Mouse (Mus musculus): ENCODE data around the gene Gm37240. TPM values are rescaled to one million over a fixed set of nuclear protein-coding genes. Genes with fewer than 3 reads are reported as not detected.

Gm37240 gene
- polyA plus RNA-seq, 1 experiment from 2014 or later = 0.08 TPM

- H3K27me3 ChIP-seq = no peaks in the 10 kb centered on the region
- no peak overlapping the region for H3K4me2 ChIP-seq
- no peaks in the 10 kb centered on the region for H3K9me3 ChIP-seq
- H3K4me3 ChIP-seq = no peak overlapping the region
- no peak overlapping the region for H3K27ac ChIP-seq
- 67% methylated on average over 2 of the region's 2 CpGs for WGBS
- no peak overlapping the region for H3K9ac ChIP-seq
- H3K4me1 ChIP-seq (replicated peaks) = peaks cover 2% of the 10 kb centered on the region; the same call in 1 of the 2 replicates
- ATAC-seq (ENCODE audit: low FRiP score) = no peak
- no peaks in the 10 kb centered on the region for H3K36me3 ChIP-seq
Measured at GRCm38 (mm10) chr3:85571276-85571675, 316.0 kb downstream of the Gm37240 start.

- H3K4me1 ChIP-seq (replicated peaks) = no peaks in the 10 kb centered on the region
- 70% methylated on average over 2 of the region's 2 CpGs for WGBS
- no peak overlapping the region for H3K4me2 ChIP-seq
- H3K9ac ChIP-seq = no peak overlapping the region
- H3K36me3 ChIP-seq = no peaks in the 10 kb centered on the region
- no peak for ATAC-seq (ENCODE audit: low FRiP score)
- H3K27me3 ChIP-seq = no peaks in the 10 kb centered on the region
- H3K27ac ChIP-seq = no peak overlapping the region
- H3K4me3 ChIP-seq = no peak overlapping the region
- H3K9me3 ChIP-seq = no peaks in the 10 kb centered on the region
Measured at GRCm38 (mm10) chr3:85564603-85565002, 322.7 kb downstream of the Gm37240 start.

- ATAC-seq (ENCODE audit: low FRiP score) = no peak
Measured at GRCm38 (mm10) chr3:85553731-85554277, 333.5 kb downstream of the Gm37240 start.

GRCm38 (mm10) chr3:85551352-85551751, 336.0 kb downstream of the Gm37240 start:
- Histone ChIP-seq H3K4me2 (no peak overlapping the region), H3K9ac (no peak overlapping the region), H3K4me1 (replicated peaks) (peaks cover 6% of the 10 kb centered on the region; the same call in 1 of the 2 replicates), H3K4me3 (no peak overlapping the region), H3K9me3 (peaks cover 6% of the 10 kb centered on the region; the same call in 1 of the 2 replicates), H3K27me3 (0 out of 2 replicates have a peak, but pooled peaks cover 2% of the 10 kb centered on the region), H3K27ac (no peak overlapping the region), H3K36me3 (no peaks in the 10 kb centered on the region)
- no peak for ATAC-seq (ENCODE audit: low FRiP score)
- 68% methylated on average over 2 of the region's 2 CpGs for WGBS

More at GRCm38 (mm10) chr3:85553731-85554277, 333.5 kb downstream of the Gm37240 start:
- Histone ChIP-seq H3K4me3 (no peak overlapping the region), H3K9ac (no peak overlapping the region), H3K4me2 (no peak overlapping the region), H3K36me3 (no peaks in the 10 kb centered on the region), H3K4me1 (replicated peaks) (peaks cover 6% of the 10 kb centered on the region; the same call in 1 of the 2 replicates), H3K9me3 (peaks cover 5% of the 10 kb centered on the region; the same call in 1 of the 2 replicates), H3K27me3 (0 out of 2 replicates have a peak, but pooled peaks cover 2% of the 10 kb centered on the region), H3K27ac (no peak overlapping the region)
- WGBS = 80% methylated on average over 6 of the region's 6 CpGs

- 84% methylated on average over 4 of the region's 4 CpGs for WGBS
- no peak overlapping the region for H3K4me3 ChIP-seq
- H3K36me3 ChIP-seq = no peaks in the 10 kb centered on the region
- H3K9ac ChIP-seq = no peak overlapping the region
- peaks cover 6% of the 10 kb centered on the region; the same call in 1 of the 2 replicates for H3K4me1 ChIP-seq (replicated peaks)
- no peak for ATAC-seq (ENCODE audit: low FRiP score)
- no peak overlapping the region for H3K27ac ChIP-seq
- no peak overlapping the region for H3K4me2 ChIP-seq
- peaks cover 6% of the 10 kb centered on the region; the same call in 1 of the 2 replicates for H3K9me3 ChIP-seq
- 0 out of 2 replicates have a peak, but pooled peaks cover 2% of the 10 kb centered on the region for H3K27me3 ChIP-seq
Measured at GRCm38 (mm10) chr3:85550312-85550711, 337.0 kb downstream of the Gm37240 start.

GRCm38 (mm10) chr3:85543652-85544051, 343.7 kb downstream of the Gm37240 start:
- Histone ChIP-seq H3K9me3 (no peaks in the 10 kb centered on the region), H3K4me3 (no peak overlapping the region), H3K36me3 (no peaks in the 10 kb centered on the region), H3K27ac (no peak overlapping the region), H3K4me2 (no peak overlapping the region), H3K27me3 (no peaks in the 10 kb centered on the region), H3K9ac (no peak overlapping the region), H3K4me1 (replicated peaks) (no peaks in the 10 kb centered on the region)
- ATAC-seq (ENCODE audit: low FRiP score) = no peak
- WGBS = 54% methylated on average over 2 of the region's 2 CpGs

GRCm38 (mm10) chr3:85542765-85543164, 344.6 kb downstream of the Gm37240 start:
- H3K9me3 ChIP-seq = no peaks in the 10 kb centered on the region
- no peak overlapping the region for H3K9ac ChIP-seq
- H3K36me3 ChIP-seq = no peaks in the 10 kb centered on the region
- H3K27me3 ChIP-seq = no peaks in the 10 kb centered on the region
- H3K4me2 ChIP-seq = no peak overlapping the region
- no peak overlapping the region for H3K27ac ChIP-seq
- no peaks in the 10 kb centered on the region for H3K4me1 ChIP-seq (replicated peaks)
- H3K4me3 ChIP-seq = no peak overlapping the region
- WGBS = 64% methylated on average over 3 of the region's 3 CpGs
- ATAC-seq (ENCODE audit: low FRiP score) = no peak

- no peak for ATAC-seq (ENCODE audit: low FRiP score)
- Histone ChIP-seq H3K4me1 (replicated peaks) (peaks cover 16% of the 10 kb centered on the region; the same call in 1 of the 2 replicates), H3K27ac (no peak overlapping the region), H3K36me3 (no peaks in the 10 kb centered on the region), H3K27me3 (no peaks in the 10 kb centered on the region), H3K4me2 (no peak overlapping the region), H3K9me3 (no peaks in the 10 kb centered on the region), H3K4me3 (no peak overlapping the region), H3K9ac (no peak overlapping the region)
- WGBS = 66% methylated on average over 11 of the region's 11 CpGs
Measured at GRCm38 (mm10) chr3:85535621-85536520, 351.4 kb downstream of the Gm37240 start.

GRCm38 (mm10) chr3:85535042-85535441, 352.3 kb downstream of the Gm37240 start:
- no peak overlapping the region for H3K27ac ChIP-seq
- no peak overlapping the region for H3K4me2 ChIP-seq
- H3K4me1 ChIP-seq (replicated peaks) = peaks cover 20% of the 10 kb centered on the region; the same call in 1 of the 2 replicates
- H3K4me3 ChIP-seq = no peak overlapping the region
- no peak for ATAC-seq (ENCODE audit: low FRiP score)
- 83% methylated on average over 3 of the region's 3 CpGs for WGBS
- H3K36me3 ChIP-seq = no peaks in the 10 kb centered on the region
- no peaks in the 10 kb centered on the region for H3K27me3 ChIP-seq
- no peaks in the 10 kb centered on the region for H3K9me3 ChIP-seq
- H3K9ac ChIP-seq = no peak overlapping the region

- Histone ChIP-seq H3K27me3 (no peaks in the 10 kb centered on the region), H3K4me1 (replicated peaks) (peaks cover 20% of the 10 kb centered on the region; the same call in 1 of the 2 replicates), H3K9me3 (no peaks in the 10 kb centered on the region), H3K9ac (no peak overlapping the region), H3K36me3 (no peaks in the 10 kb centered on the region), H3K4me3 (no peak overlapping the region), H3K4me2 (no peak overlapping the region), H3K27ac (no peak overlapping the region)
- WGBS = 36% methylated on average over 3 of the region's 3 CpGs
- no peak for ATAC-seq (ENCODE audit: low FRiP score)
Measured at GRCm38 (mm10) chr3:85532376-85532775, 354.9 kb downstream of the Gm37240 start.

GRCm38 (mm10) chr3:85530601-85531161, 356.6 kb downstream of the Gm37240 start:
- peaks cover 15% of the 10 kb centered on the region; the same call in 1 of the 2 replicates for H3K4me1 ChIP-seq (replicated peaks)
- ATAC-seq (ENCODE audit: low FRiP score) = no peak
- WGBS = 86% methylated on average over 8 of the region's 8 CpGs
- peak overlapping the region; percentile 24; the same call in 1 of the 2 replicates for H3K27ac ChIP-seq
- no peak overlapping the region for H3K4me3 ChIP-seq
- H3K27me3 ChIP-seq = no peaks in the 10 kb centered on the region
- no peaks in the 10 kb centered on the region for H3K9me3 ChIP-seq
- H3K9ac ChIP-seq = no peak overlapping the region
- no peaks in the 10 kb centered on the region for H3K36me3 ChIP-seq
- H3K4me2 ChIP-seq = no peak overlapping the region

- H3K9me3 ChIP-seq = no peaks in the 10 kb centered on the region
- H3K4me2 ChIP-seq = no peak overlapping the region
Measured at GRCm38 (mm10) chr3:85521311-85521907, 365.9 kb downstream of the Gm37240 start.

More at GRCm38 (mm10) chr3:85521311-85521907, 365.9 kb downstream of the Gm37240 start:
- no peak overlapping the region for H3K4me3 ChIP-seq
- H3K4me1 ChIP-seq (replicated peaks) = peaks cover 5% of the 10 kb centered on the region; the same call in 1 of the 2 replicates
- no peaks in the 10 kb centered on the region for H3K36me3 ChIP-seq
- no peaks in the 10 kb centered on the region for H3K27me3 ChIP-seq
- no peak overlapping the region for H3K27ac ChIP-seq
- no peak overlapping the region for H3K9ac ChIP-seq
- no peak for ATAC-seq (ENCODE audit: low FRiP score)
- WGBS = 97% methylated on average over 1 of the region's 1 CpGs
